Mouse (Mus musculus) kidney, embryonic 14.5 days (tissue): ENCODE results near the gene Rabgap1l. TPM values are rescaled to one million over a fixed set of nuclear protein-coding genes. Genes with fewer than 3 reads are reported as not detected.

ENCODE experiments used
- ATAC-seq: fragments of 200-750 bp; cut with Nextera tagmentation; 2 replicates; pipeline ENCODE4 v1.8.0; 2017; ENCODE audit warnings: moderate number of reproducible peaks, mild to moderate bottlenecking, moderate TSS enrichment, moderate library complexity; ENCODE audit not compliant: low FRiP score, low TSS enrichment
- H3K27ac ChIP-seq: fragments of 300-500 bp; sonication (generic); 2 replicates; pipeline ENCODE4 v1.5.1; 2014; ENCODE audit warnings: low read depth, mild to moderate bottlenecking, low read length, moderate library complexity, mixed read lengths
- H3K27me3 ChIP-seq: fragments of 300-500 bp; sonication (generic); 2 replicates; pipeline ENCODE4 v1.6.1; 2014; ENCODE audit warnings: mild to moderate bottlenecking, low read length; ENCODE audit not compliant: control insufficient read depth, insufficient read depth
- H3K36me3 ChIP-seq: fragments of 300-500 bp; sonication (generic); 2 replicates; pipeline ENCODE4 v1.6.1; 2014; ENCODE audit warnings: low read length, mixed read lengths; ENCODE audit not compliant: control insufficient read depth, insufficient read depth
- H3K4me1 ChIP-seq: fragments of 300-500 bp; sonication (generic); 2 replicates; pipeline ENCODE4 v1.6.1; 2014; ENCODE audit warnings: low read length, mixed read lengths; ENCODE audit not compliant: control insufficient read depth, insufficient read depth
- H3K4me2 ChIP-seq: fragments of 300-500 bp; sonication (generic); replicated peaks from 2 replicates; pipeline ENCODE4 v1.6.1; 2014; ENCODE audit warnings: low read depth, mild to moderate bottlenecking, low read length
- H3K4me3 ChIP-seq: fragments of 300-500 bp; sonication (generic); 2 replicates; pipeline ENCODE4 v1.5.1; 2014; ENCODE audit warnings: mild to moderate bottlenecking, low read length
- H3K9ac ChIP-seq: fragments of 300-500 bp; sonication (generic); 2 replicates; pipeline ENCODE4 v1.6.1; 2014; ENCODE audit warnings: low read depth, mild to moderate bottlenecking, low read length, moderate library complexity
- H3K9me3 ChIP-seq: fragments of 300-500 bp; sonication (generic); 2 replicates; pipeline ENCODE4 v1.6.1; 2016; ENCODE audit warnings: low read length; ENCODE audit not compliant: control insufficient read depth
- WGBS: fragments of 180-500 bp; shearing (Covaris S2); extraction: QIAGEN DNeasy Blood & Tissue Kit; methylation state at CpG from one replicate; pipeline ENCODE4 v1.1.7; 2014; 5-methylcytosine and 5-hydroxymethylcytosine counted together
- polyA plus RNA-seq: library from polyadenylated mRNA; unstranded; fragments of >200 nt; fragmentation: Nextera tagmentation; extraction: Ambion mirVana; gene quantifications from 2 replicates; pipeline ENCODE4 v1.2.1, GENCODE M21; 2014

The Rabgap1l gene
- polyA plus RNA-seq, 1 experiment from 2014 or later, result 13.2 TPM

GRCm38 (mm10) chr1:160281337-160282084 lies 511.5 kb downstream of the Rabgap1l start:
- ATAC-seq, result no peak

DNA sequence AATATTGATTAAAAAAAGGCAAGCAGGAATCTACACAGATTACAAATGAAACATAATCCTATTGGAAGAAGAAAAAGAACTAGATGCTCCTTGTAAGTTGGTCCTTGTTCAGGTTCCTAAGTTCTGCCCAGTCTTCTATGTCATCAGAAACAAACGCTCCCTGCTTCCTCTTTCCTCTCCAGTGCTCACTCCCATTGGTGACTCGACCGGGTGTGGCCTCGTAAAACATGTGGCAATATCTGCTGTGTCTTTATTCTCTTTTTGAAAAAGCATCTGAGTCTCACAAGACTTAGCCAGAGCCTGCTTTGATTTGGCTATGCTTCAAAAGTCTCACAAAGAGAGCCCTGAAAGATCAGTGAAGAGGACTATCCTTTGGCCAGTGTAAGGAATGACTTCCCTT lies 512.4 kb downstream of the Rabgap1l start:
- no peak overlapping the region for H3K27ac ChIP-seq
- no peak for ATAC-seq
- WGBS, result 75% methylated on average over 4 of the region's 4 CpGs

More at GRCm38 (mm10) chr1:160281337-160282084, 511.5 kb downstream of the Rabgap1l start:
- Histone ChIP-seq H3K27me3 (no peaks in the 10 kb centered on the region), H3K4me3 (no peak overlapping the region), H3K9ac (no peak overlapping the region), H3K9me3 (no peaks in the 10 kb centered on the region), H3K27ac (no peak overlapping the region), H3K36me3 (no peaks in the 10 kb centered on the region), H3K4me1 (no peaks in the 10 kb centered on the region), H3K4me2 (no peak overlapping the region)
- WGBS, result 64% methylated on average over 3 of the region's 3 CpGs

GRCm38 (mm10) chr1:160277940-160278682 lies 514.9 kb downstream of the Rabgap1l start:
- Histone ChIP-seq H3K4me2 (no peak overlapping the region), H3K36me3 (no peaks in the 10 kb centered on the region), H3K9ac (no peak overlapping the region), H3K27me3 (no peaks in the 10 kb centered on the region), H3K27ac (no peak overlapping the region), H3K9me3 (no peaks in the 10 kb centered on the region), H3K4me1 (no peaks in the 10 kb centered on the region), H3K4me3 (no peak overlapping the region)
- 91% methylated on average over 3 of the region's 3 CpGs for WGBS
- no peak for ATAC-seq

More for the DNA sequence above, 512.4 kb downstream of the Rabgap1l start:
- H3K4me3 ChIP-seq, result no peak overlapping the region
- no peaks in the 10 kb centered on the region for H3K9me3 ChIP-seq
- no peak overlapping the region for H3K4me2 ChIP-seq
- no peaks in the 10 kb centered on the region for H3K27me3 ChIP-seq
- H3K9ac ChIP-seq, result no peak overlapping the region
- H3K36me3 ChIP-seq, result no peaks in the 10 kb centered on the region
- H3K4me1 ChIP-seq, result no peaks in the 10 kb centered on the region

- H3K4me3 ChIP-seq, result no peak overlapping the region
Observed at GRCm38 (mm10) chr1:160275248-160275647, 517.8 kb downstream of the Rabgap1l start.

GRCm38 (mm10) chr1:160273133-160273743 lies 519.8 kb downstream of the Rabgap1l start:
- H3K4me2 ChIP-seq, result no peak overlapping the region
- H3K4me1 ChIP-seq, result no peaks in the 10 kb centered on the region
- 83% methylated on average over 7 of the region's 7 CpGs for WGBS
- H3K9ac ChIP-seq, result no peak overlapping the region
- no peak for ATAC-seq
- no peak overlapping the region for H3K4me3 ChIP-seq
- H3K27ac ChIP-seq, result no peak overlapping the region
- no peaks in the 10 kb centered on the region for H3K27me3 ChIP-seq
- no peaks in the 10 kb centered on the region for H3K36me3 ChIP-seq
- H3K9me3 ChIP-seq, result no peaks in the 10 kb centered on the region

More at GRCm38 (mm10) chr1:160275248-160275647, 517.8 kb downstream of the Rabgap1l start:
- Histone ChIP-seq H3K9ac (no peak overlapping the region), H3K27ac (no peak overlapping the region), H3K4me1 (no peaks in the 10 kb centered on the region), H3K27me3 (no peaks in the 10 kb centered on the region), H3K4me2 (no peak overlapping the region), H3K9me3 (no peaks in the 10 kb centered on the region), H3K36me3 (no peaks in the 10 kb centered on the region)
- ATAC-seq, result no peak
- 69% methylated on average over 2 of the region's 2 CpGs for WGBS

DNA sequence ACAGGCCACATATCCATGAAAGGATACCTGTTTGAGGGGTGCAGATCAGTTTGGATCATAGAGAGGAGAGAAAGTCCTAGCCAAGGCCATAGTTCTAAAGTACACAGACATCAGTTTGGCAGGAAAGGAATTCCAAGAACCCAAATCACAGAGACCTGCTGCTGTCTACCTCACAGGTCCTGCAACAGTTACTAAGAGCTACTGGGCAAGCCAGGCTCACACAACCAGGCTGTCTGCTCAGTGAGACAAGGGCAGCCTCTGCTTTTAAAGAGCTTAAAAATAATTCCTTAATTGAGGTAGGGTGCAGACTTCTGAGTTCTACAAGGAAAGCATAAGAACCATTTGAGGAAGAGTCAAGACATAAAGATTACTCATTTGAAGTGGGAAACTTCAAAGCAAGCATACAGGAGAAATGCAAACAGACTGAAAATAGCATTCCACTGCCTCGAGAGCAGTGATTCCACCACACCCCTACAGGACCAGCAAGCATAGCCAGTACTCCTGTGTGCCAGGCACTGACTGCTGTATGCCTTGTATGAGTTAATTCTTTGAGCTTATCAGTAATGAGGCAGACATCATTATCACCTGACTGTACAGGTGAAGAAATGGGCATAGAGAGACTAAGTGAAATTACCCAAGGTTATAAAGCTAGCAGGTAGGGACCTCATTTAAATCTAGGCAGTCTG lies 521.6 kb downstream of the Rabgap1l start:
- WGBS, result 67% methylated on average over 1 of the region's 1 CpGs
- ATAC-seq, result no peak
- Histone ChIP-seq H3K4me2 (no peak overlapping the region), H3K9ac (no peak overlapping the region), H3K27ac (no peak overlapping the region), H3K9me3 (no peaks in the 10 kb centered on the region), H3K4me3 (no peak overlapping the region), H3K27me3 (no peaks in the 10 kb centered on the region), H3K36me3 (no peaks in the 10 kb centered on the region), H3K4me1 (no peaks in the 10 kb centered on the region)

GRCm38 (mm10) chr1:160268322-160268721 lies 524.7 kb downstream of the Rabgap1l start:
- H3K27ac ChIP-seq, result no peak overlapping the region
- H3K4me3 ChIP-seq, result no peak overlapping the region
- no peak overlapping the region for H3K9ac ChIP-seq
- WGBS, result 81% methylated on average over 3 of the region's 3 CpGs
- no peak for ATAC-seq
- H3K4me1 ChIP-seq, result no peaks in the 10 kb centered on the region
- no peaks in the 10 kb centered on the region for H3K36me3 ChIP-seq
- H3K27me3 ChIP-seq, result no peaks in the 10 kb centered on the region
- H3K4me2 ChIP-seq, result no peak overlapping the region
- H3K9me3 ChIP-seq, result no peaks in the 10 kb centered on the region

DNA sequence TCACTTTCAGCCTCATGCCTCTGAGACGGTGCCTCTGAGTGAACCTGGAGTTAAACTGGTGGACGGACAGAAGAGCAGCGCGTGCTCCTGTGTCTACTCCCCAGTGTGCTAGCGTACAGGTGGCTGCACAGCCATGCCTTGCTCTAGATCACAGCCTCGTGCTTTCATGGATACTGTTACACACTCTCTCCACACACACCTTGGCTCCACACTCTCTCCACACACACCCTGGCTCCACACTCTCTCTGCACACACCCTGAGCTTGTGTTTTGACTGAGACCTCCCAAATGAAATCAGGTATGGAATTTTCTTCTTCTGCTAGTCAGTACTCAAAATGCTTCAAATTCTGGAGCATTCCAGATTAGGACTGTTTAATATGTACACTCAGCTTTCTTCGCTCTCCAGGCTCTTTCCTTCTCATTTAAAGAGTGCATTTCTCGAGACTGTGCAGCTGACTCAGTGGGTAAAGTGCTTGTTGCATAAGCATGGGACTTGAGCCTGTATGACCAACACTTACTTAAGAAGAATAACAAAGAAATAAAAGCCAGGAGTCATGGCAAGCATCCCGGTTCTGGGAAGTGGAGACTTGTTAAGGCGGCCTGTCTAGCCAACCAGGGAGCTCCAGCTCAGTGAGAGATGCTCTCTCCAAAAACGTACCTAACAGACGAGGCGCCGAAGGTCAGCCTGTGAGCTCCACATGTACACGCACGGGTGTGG lies 529.2 kb downstream of the Rabgap1l start:
- Histone ChIP-seq H3K27me3 (no peaks in the 10 kb centered on the region), H3K4me1 (no peaks in the 10 kb centered on the region), H3K9ac (no peak overlapping the region), H3K36me3 (no peaks in the 10 kb centered on the region), H3K9me3 (no peaks in the 10 kb centered on the region), H3K27ac (no peak overlapping the region), H3K4me2 (no peak overlapping the region), H3K4me3 (no peak overlapping the region)
- no peak for ATAC-seq
- 83% methylated on average over 16 of the region's 16 CpGs for WGBS
